Mouse (Mus musculus) hindbrain, postnatal 0 days (tissue): ENCODE data around the gene Micu1. TPM values are rescaled to one million over a fixed set of nuclear protein-coding genes. Genes with fewer than 3 reads are reported as not detected.
A peak's percentile ranks its signal among the peaks of the same experiment; 100 is the strongest.

Experiments
- ATAC-seq: fragments of 200-750 bp; cut with Nextera tagmentation; 2 replicates; pipeline ENCODE4 v1.8.0; 2017; ENCODE audit warnings: mild to moderate bottlenecking, moderate TSS enrichment, moderate library complexity
- DNase-seq: peaks from one replicate; pipeline ENCODE4 v3.0.0-alpha.2; 2015; ENCODE audit warnings: low spot score
- H3K27ac ChIP-seq: fragments of 300-500 bp; sonication (generic); 2 replicates; pipeline ENCODE4 v1.5.1; 2014; ENCODE audit warnings: mild to moderate bottlenecking
- H3K27me3 ChIP-seq: fragments of 300-500 bp; sonication (generic); 2 replicates; pipeline ENCODE4 v1.6.1; 2014; ENCODE audit warnings: low read length, mixed read lengths; ENCODE audit not compliant: insufficient read depth
- H3K36me3 ChIP-seq: fragments of 300-500 bp; sonication (generic); 2 replicates; pipeline ENCODE4 v1.6.1; 2014; ENCODE audit warnings: low read length, mixed read lengths; ENCODE audit not compliant: insufficient read depth
- H3K4me1 ChIP-seq: fragments of 300-500 bp; sonication (generic); 2 replicates; pipeline ENCODE4 v1.6.1; 2014; ENCODE audit warnings: antibody characterized with exemption, low read length, mixed read lengths; ENCODE audit not compliant: insufficient read depth
- H3K4me2 ChIP-seq: fragments of 300-500 bp; sonication (generic); 2 replicates; pipeline ENCODE4 v1.6.1; 2014; ENCODE audit warnings: low read depth, mild to moderate bottlenecking, low read length, moderate library complexity, mixed read lengths
- H3K4me3 ChIP-seq: fragments of 300-500 bp; sonication (generic); 2 replicates; pipeline ENCODE4 v1.5.1; 2014; ENCODE audit warnings: low read length
- H3K9ac ChIP-seq: fragments of 300-500 bp; sonication (generic); replicated peaks from 2 replicates; pipeline ENCODE4 v1.6.1; 2014; ENCODE audit warnings: mild to moderate bottlenecking, low read length, moderate library complexity, mixed read lengths
- H3K9me3 ChIP-seq: fragments of 300-500 bp; sonication (generic); 2 replicates; pipeline ENCODE4 v1.6.1; 2016; ENCODE audit warnings: low read length, mixed read lengths
- CTCF ChIP-seq: IDR thresholded peaks from 2 replicates; pipeline ENCODE4 v1.5.1; 2016; ENCODE audit warnings: antibody characterized with exemption, control low read depth, low read depth
- WGBS: fragments of 180-500 bp; shearing (Covaris S2); extraction: QIAGEN DNeasy Blood & Tissue Kit; methylation state at CpG from one replicate; pipeline ENCODE4 v1.1.7; 2014; 5-methylcytosine and 5-hydroxymethylcytosine counted together
- polyA plus RNA-seq: library from polyadenylated mRNA; unstranded; fragments of >200 nt; fragmentation: Nextera tagmentation; extraction: Ambion mirVana; gene quantifications from 2 replicates; pipeline ENCODE4 v1.2.1, GENCODE M21; 2015
- total RNA-seq: library from RNA; depleted of rRNA; stranded (reverse); fragments of >200 nt; gene quantifications from 2 replicates; pipeline ENCODE4 v1.2.3, GENCODE M21; 2014

Micu1 gene
- total and polyA plus RNA-seq, 2 experiments from 2014 or later, result 73.4 to 74.9 TPM

- no peak overlapping the region for H3K9ac ChIP-seq
- H3K27me3 ChIP-seq, result no peaks in the 10 kb centered on the region
- no peak overlapping the region for H3K4me2 ChIP-seq
- ATAC-seq (no peak), DNase-seq (no peak)
- no peaks in the 10 kb centered on the region for H3K4me1 ChIP-seq
- no peaks in the 10 kb centered on the region for H3K9me3 ChIP-seq
- no peak overlapping the region for H3K4me3 ChIP-seq
- no peak overlapping the region for H3K27ac ChIP-seq
- TF ChIP-seq CTCF, result no peak
- WGBS, result 98% methylated on average over 5 of the region's 5 CpGs
- peaks cover 11% of the 10 kb centered on the region; the same call in 1 of the 2 replicates for H3K36me3 ChIP-seq
Measured at GRCm38 (mm10) chr10:59837490-59837889, 135.2 kb downstream of the Micu1 start.

- no peak for TF ChIP-seq CTCF
- H3K4me3 ChIP-seq, result no peak overlapping the region
- no peak for ATAC-seq
- H3K36me3 ChIP-seq, result peaks cover 11% of the 10 kb centered on the region; the same call in 1 of the 2 replicates
- H3K9ac ChIP-seq, result no peak overlapping the region
- no peak overlapping the region for H3K27ac ChIP-seq
- WGBS, result 94% methylated on average over 8 of the region's 8 CpGs
- no peak for DNase-seq
- no peak overlapping the region for H3K4me2 ChIP-seq
- no peaks in the 10 kb centered on the region for H3K9me3 ChIP-seq
- no peaks in the 10 kb centered on the region for H3K27me3 ChIP-seq
- H3K4me1 ChIP-seq, result no peaks in the 10 kb centered on the region
Measured at GRCm38 (mm10) chr10:59841434-59841833, 139.2 kb downstream of the Micu1 start.

- ATAC-seq (no peak), DNase-seq (no peak)
- no peak for TF ChIP-seq CTCF
- WGBS, result 23% methylated on average over 5 of the region's 5 CpGs
- Histone ChIP-seq H3K4me1 (no peaks in the 10 kb centered on the region), H3K27ac (no peak overlapping the region), H3K9ac (no peak overlapping the region), H3K9me3 (no peaks in the 10 kb centered on the region), H3K4me2 (no peak overlapping the region), H3K36me3 (peaks cover 11% of the 10 kb centered on the region; the same call in 1 of the 2 replicates), H3K4me3 (no peak overlapping the region), H3K27me3 (no peaks in the 10 kb centered on the region)
Measured at GRCm38 (mm10) chr10:59843125-59843524, 140.8 kb downstream of the Micu1 start.

GRCm38 (mm10) chr10:59844686-59845085, 142.4 kb downstream of the Micu1 start:
- Histone ChIP-seq H3K4me1 (no peaks in the 10 kb centered on the region), H3K4me3 (no peak overlapping the region), H3K9me3 (no peaks in the 10 kb centered on the region), H3K4me2 (no peak overlapping the region), H3K27ac (no peak overlapping the region), H3K27me3 (no peaks in the 10 kb centered on the region), H3K9ac (no peak overlapping the region), H3K36me3 (peaks cover 10% of the 10 kb centered on the region; the same call in 1 of the 2 replicates)
- TF ChIP-seq CTCF, result no peak
- no peak for ATAC-seq
- WGBS, result 66% methylated on average over 9 of the region's 9 CpGs
- no peak for DNase-seq

GRCm38 (mm10) chr10:59846416-59846815, 144.1 kb downstream of the Micu1 start:
- Histone ChIP-seq H3K27me3 (no peaks in the 10 kb centered on the region), H3K9ac (no peak overlapping the region), H3K9me3 (no peaks in the 10 kb centered on the region), H3K4me1 (no peaks in the 10 kb centered on the region), H3K27ac (no peak overlapping the region), H3K4me2 (no peak overlapping the region), H3K36me3 (no peaks in the 10 kb centered on the region; the same call in 1 of the 2 replicates), H3K4me3 (no peak overlapping the region)
- TF ChIP-seq CTCF, result peak; percentile 51
- 0 out of 2 replicates have a peak, but pooled peaks have one; percentile 50 for ATAC-seq
- DNase-seq, result peak; percentile 39
- WGBS, result 71% methylated on average over 6 of the region's 6 CpGs

- Histone ChIP-seq H3K4me1 (no peaks in the 10 kb centered on the region), H3K27ac (no peak overlapping the region), H3K36me3 (no peaks in the 10 kb centered on the region), H3K4me2 (no peak overlapping the region), H3K9ac (no peak overlapping the region), H3K27me3 (no peaks in the 10 kb centered on the region), H3K9me3 (no peaks in the 10 kb centered on the region), H3K4me3 (no peak overlapping the region)
- DNase-seq (no peak), ATAC-seq (no peak)
- TF ChIP-seq CTCF, result no peak
- WGBS, result 84% methylated on average over 11 of the region's 11 CpGs
Measured at GRCm38 (mm10) chr10:59848079-59848877, 146.0 kb downstream of the Micu1 start.

- no peak overlapping the region for H3K4me3 ChIP-seq
- ATAC-seq, result no peak
- no peaks in the 10 kb centered on the region for H3K36me3 ChIP-seq
- no peak for DNase-seq
- no peak overlapping the region for H3K27ac ChIP-seq
- no peaks in the 10 kb centered on the region for H3K4me1 ChIP-seq
- no peaks in the 10 kb centered on the region for H3K9me3 ChIP-seq
- no peak overlapping the region for H3K4me2 ChIP-seq
- WGBS, result 70% methylated on average over 9 of the region's 9 CpGs
- no peak overlapping the region for H3K9ac ChIP-seq
- no peak for TF ChIP-seq CTCF
- no peaks in the 10 kb centered on the region for H3K27me3 ChIP-seq
Measured at GRCm38 (mm10) chr10:59848953-59849352, 146.7 kb downstream of the Micu1 start.
